Mouse (Mus musculus) spleen, postnatal 36 days (tissue): ENCODE measurements around the gene Btbd3.

Experiments
- DNase-seq, 2 experiments: peaks; one replicate each; pipeline ENCODE4 v3.0.0; 2022; ENCODE audit warnings: low spot score in 2 of 2, mixed read lengths in 1 of 2

Gene Btbd3

DNA sequence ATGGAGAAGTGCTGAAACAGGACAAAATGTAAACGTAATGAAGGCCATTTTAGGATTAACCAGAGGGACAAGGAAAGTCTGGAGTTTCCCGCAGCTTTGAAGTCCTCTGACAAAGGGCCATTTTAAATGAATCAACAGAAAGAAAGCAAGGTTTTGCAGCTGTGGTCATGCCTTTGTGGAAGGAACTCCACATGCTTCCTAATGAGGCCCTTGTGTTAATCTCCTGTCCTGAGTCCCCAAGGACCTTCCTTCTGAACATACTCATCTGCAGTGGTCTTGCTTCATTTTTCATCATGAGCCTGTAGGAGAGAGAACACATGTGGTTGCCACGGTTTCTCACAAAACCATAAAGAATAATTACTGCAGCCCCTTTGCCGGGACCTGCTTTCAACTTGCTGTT, 275.6 kb downstream of the Btbd3 start:
- no peak for DNase-seq

DNA sequence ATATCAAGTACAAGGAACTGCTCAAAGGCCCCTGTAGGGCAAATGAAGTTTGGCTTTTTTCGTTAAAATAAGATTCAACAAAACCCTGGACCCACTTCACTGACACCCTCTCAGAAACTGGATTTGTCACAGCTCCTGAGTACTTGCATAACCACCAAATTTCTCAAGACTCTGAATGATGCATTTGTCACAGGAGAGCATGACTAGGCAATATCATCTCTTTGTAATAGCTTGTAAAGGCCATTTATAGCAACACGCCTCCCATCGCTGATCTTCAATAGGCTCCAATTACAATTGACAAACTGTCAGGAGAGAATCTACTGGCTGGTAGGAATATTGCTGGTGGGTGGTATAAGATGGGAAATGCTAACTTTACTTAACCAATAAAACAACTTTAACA, 283.3 kb downstream of the Btbd3 start:
- DNase-seq: no peak

DNA sequence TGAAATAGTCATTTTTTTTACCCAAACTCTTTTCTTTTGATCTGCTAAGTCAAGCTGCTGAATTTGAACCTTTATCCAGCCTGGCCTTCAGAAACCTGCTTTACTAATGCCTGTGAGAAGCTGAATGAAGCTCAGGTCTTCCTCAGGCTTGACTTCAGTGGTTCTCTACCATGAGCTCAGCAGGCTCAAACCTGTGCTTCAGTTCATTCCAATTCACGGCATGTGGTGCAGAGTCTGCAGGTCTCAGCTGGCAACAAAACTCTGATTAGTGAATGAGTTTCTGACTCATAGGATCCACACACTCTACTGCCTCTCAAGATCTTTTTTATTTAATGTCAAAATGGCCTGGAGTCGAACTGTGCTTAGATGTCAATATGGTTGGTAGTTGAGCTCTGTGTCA, 292.6 kb downstream of the Btbd3 start:
- no peak for DNase-seq

DNA sequence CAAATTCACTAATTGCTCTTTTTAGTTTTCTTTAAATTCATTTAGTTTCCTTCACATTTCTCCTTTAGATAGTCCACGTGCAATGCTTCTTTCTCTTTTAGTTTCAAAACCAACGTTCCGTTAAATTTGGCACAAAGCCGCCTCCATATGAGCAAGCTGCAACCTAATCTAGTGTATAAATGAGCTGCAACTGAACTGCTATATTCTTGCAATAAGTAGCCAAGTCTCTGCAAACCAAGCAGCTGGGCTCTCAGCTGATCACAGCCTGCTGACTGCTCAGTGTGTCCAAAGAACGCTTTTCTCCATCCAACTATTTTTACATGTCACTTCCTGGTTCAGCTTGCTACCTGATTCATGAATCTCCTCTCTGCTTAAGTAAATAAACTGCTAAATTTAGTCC, 295.2 kb downstream of the Btbd3 start:
- no peak for DNase-seq

DNA sequence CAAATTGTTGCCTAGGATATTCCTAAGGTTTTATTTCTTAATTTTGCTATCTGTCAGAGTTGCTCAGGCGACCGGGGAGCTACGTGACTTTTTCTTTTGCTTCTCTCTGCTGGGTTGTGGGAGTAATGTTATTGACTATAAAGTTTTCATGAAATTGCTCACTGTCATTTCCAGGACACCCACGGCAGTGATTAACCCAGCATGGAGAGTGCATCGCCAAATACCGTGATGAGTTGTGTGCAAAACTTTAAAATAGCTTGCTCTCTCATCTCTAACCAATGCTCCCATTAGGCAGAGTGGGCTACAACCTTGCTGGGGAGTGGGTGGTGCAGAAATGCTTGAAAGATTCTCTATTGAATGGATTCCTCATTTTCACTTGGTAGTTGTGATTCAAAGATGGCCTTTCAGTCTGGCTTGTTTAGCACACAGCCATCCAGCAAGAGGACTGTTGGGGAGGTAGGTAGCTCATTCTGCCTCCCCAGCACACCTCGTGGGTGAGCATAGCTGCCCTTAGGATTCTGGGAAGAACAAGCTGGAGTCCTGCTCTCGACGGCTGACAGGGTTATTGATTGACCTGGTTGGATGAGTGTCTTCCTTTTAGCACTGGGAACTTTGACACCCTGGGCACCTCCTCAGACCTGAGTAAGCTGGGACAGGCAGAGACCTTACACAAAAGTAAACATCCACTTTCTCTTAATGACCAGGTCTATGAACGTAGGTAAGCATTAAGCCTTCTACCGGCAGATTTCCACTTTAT, 298.9 kb downstream of the Btbd3 start:
- no peak for DNase-seq

DNA sequence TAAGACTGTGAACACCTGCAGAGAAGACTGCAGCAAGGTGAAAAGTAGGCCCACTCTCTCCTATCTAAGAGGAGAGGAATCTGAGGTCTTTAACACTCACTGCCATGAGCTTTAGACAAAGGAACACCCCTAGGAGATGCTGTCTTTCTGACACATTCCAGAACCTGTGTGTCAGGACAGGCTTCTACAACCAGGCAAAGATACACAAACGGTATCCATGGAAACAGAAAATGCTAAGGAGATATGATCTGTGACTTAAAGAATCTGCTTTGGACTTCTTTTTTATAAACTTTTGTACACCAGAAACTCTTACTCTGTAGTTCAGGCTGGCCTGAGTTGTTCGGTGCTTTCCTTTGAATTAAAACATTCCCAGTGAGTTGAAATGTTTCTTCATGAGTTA, 329.6 kb downstream of the Btbd3 start:
- no peak for DNase-seq

DNA sequence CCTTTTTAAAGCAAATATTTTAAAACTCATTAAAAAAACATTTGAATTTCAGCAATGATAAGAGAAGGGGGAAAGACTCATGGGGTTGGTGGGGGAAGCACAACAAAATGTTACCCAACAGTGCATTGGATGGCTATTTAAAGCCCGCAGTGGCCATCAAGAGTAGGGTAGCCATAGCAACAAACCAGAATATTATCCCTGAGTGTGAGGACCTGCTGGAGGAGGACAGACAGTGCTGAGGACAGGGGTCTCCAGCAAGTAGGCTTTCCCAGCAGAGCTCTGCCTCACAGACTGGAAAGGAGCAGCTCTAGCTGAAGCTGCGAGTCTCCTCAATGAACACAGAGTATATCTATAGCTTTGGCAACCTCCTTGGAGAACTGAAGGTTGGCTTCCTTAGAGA, 331.0 kb downstream of the Btbd3 start:
- no peak for DNase-seq

DNA sequence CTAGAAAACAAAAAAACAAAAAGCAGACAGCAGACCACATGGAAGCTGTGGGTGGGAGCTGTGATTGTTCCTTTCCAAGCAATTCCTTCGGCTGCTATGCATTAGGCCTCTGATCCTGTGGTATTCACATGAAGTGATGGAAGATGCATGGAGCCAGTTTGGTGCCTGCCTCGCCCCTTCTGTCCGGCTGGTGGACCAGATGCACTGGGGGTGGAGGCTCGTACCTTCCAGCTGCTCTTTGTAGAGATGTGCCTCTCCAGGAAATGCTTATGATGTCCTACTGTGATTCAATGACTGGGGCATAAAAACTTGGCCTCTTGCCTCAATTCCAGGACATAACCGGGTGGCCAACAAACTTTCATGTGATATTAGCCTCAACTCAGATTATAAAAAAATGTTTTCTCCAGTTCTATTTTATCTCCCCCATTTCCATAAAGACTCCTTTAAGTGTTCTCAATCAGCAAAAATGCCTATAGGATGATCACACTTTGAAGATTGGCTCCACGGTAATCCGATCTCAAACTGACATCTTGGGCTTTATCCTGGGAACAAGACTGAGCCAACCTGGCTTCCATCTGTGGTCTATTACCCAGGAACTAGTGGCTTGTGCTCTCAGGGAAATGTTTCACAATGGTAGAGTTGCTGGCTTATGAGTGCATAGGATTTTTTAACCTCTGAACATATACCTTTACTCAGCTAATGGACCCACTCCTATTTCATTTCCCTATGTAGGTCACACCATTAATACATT, 331.6 kb downstream of the Btbd3 start:
- no peak for DNase-seq

DNA sequence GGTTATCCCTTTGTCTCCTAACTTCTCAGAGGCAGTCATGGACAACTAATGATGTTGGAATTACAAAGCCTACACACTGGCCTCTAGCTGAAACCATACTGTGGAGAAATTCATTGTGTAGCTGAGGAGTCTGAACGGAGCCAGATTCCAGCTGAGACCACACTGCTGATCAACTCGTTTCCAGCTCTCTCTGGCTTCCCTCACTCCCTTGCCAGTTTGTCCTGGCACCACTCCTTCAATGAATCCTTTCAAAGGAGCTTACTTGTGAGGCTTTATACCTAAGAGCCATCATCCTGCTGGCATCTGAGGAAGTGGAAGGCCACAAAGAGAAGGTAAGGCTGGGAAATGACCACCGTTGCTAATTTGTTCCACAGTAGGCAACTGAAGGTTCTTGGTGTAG, 332.7 kb downstream of the Btbd3 start:
- no peak for DNase-seq

DNA sequence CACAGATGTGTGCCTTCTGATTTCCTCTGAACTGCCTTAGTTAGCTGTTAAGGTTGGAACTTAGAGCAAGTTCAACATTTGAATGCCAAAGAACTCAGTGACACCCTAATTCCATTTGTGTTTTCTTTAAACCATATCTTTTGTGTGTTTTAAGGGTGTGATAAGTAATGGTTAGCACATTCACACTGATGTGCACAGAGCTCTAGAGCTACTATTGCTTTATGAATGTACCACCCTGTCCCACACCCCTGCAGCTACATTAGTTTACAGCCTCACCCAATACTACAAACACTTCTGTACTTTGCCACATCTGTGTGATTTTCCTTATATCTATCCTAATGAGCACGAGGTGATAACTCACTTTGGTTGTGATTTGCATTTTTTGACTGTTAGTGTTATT, 333.9 kb downstream of the Btbd3 start:
- DNase-seq: no peak

DNA sequence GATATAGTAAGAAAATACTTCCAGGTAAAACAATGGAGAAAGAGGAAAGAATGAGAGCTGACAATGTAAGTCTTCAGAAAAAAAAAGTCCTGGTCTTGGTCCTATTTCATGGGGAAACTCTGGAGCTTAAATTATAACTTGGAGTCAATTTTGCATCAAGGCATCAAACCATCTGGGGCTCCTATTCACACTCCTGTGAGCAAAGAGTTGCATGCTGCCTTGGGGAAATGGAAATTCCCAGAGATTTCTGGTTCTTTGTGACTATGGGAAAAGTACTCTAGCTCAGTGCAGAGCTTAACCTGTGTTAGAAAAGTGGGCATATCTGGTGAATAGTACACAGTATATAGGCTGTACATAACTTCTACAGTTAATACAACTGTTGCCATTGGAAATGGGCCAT, 356.0 kb downstream of the Btbd3 start:
- DNase-seq: no peak

DNA sequence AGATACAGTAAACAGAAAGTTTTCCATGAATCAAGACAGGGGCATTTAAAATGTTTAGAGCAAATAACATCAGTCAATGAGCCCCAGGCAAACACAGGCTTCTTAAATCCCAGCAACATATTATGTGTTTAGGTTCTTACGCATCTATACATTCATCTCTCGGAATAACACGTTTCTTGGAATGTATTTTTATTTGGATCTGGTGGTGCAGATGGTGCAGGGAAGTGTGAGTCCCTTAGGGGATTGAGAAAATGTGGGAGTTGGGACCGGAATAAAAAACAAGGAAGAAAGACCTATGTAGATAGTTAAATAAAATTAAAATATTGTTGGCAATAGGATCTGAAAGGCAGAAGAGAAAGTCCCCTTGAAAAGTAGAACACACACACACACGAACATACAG, 361.1 kb downstream of the Btbd3 start:
- no peak for DNase-seq
